Mouse (Mus musculus) E14TG2a.4 (cell line): ENCODE measurements around the gene Tagln3.

Experiments used
- CTCF ChIP-seq: conservative IDR thresholded peaks from 2 replicates; pipeline ENCODE4 v1.5.1; 2014; ENCODE audit warnings: low read length
- POU5F1 ChIP-seq: IDR thresholded peaks from 2 replicates; pipeline ENCODE4 v1.6.1; 2014; ENCODE audit warnings: low read length, borderline replicate concordance

DNA sequence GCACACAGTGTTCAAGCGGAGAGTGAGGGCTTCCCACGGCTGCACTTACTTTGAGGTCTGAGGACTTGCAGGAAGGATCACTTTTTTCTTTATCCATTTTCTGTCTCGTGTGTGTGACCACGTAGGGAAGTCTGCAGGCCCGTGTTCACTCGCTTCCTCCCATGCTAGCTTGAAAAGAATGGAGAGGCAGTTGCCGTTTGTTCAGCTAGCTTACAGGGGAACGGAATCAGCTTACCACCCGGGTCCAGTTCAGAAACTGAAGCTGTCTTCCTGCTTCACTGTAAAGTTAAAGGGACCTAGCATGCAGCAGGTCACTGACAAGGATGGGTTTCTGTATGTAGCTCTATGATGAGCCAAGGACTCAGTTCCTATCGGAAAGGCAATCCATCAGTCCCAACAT is 30.9 kb downstream of the Tagln3 start, which contains the start of gene Tmprss7:
- TF ChIP-seq CTCF (no peak), POU5F1 (no peak)
